Mouse (Mus musculus) cerebellum, adult 9-11 months (tissue): ENCODE measurements around the gene Syn2.

Source experiments
- DNase-seq: peaks from one replicate; pipeline ENCODE4 v3.0.0; 2022

Syn2 gene

GRCm38 (mm10) chr6:115251531-115251985 is 116.9 kb downstream of the Syn2 start:
- peak; percentile 58 for DNase-seq

GRCm38 (mm10) chr6:115252099-115252873 is 117.6 kb downstream of the Syn2 start, which contains the start of gene Timp4:
Gene Timp4 (minus strand): TSS chr6:115252205.
- peak; percentile 53 for DNase-seq

- no peak for DNase-seq
Observed at GRCm38 (mm10) chr6:115255171-115255570, 120.5 kb downstream of the Syn2 start.

- DNase-seq: peak; percentile 61
Observed at GRCm38 (mm10) chr6:115260507-115260906, 125.8 kb downstream of the Syn2 start.

GRCm38 (mm10) chr6:115266791-115267190 is 132.1 kb downstream of the Syn2 start:
- no peak for DNase-seq

GRCm38 (mm10) chr6:115267916-115268315 is 133.2 kb downstream of the Syn2 start:
- DNase-seq: peak; percentile 84

GRCm38 (mm10) chr6:115268551-115269385 is 134.1 kb downstream of the Syn2 start:
- no peak for DNase-seq

- no peak for DNase-seq
Observed at GRCm38 (mm10) chr6:115269561-115269960, 134.9 kb downstream of the Syn2 start.

- DNase-seq: no peak
Observed at GRCm38 (mm10) chr6:115270085-115270484, 135.4 kb downstream of the Syn2 start.

- no peak for DNase-seq
Observed at GRCm38 (mm10) chr6:115271326-115271725, 136.6 kb downstream of the Syn2 start.

- peak; percentile 59 for DNase-seq
Observed at GRCm38 (mm10) chr6:115271866-115272271, 137.2 kb downstream of the Syn2 start.

GRCm38 (mm10) chr6:115273346-115273745 is 138.6 kb downstream of the Syn2 start:
- DNase-seq: no peak

GRCm38 (mm10) chr6:115274705-115275104 is 140.0 kb downstream of the Syn2 start:
- no peak for DNase-seq

GRCm38 (mm10) chr6:115275116-115275815 is 140.6 kb downstream of the Syn2 start:
- peak; percentile 42 for DNase-seq

- no peak for DNase-seq
Observed at GRCm38 (mm10) chr6:115278086-115278485, 143.4 kb downstream of the Syn2 start.

- no peak for DNase-seq
Observed at GRCm38 (mm10) chr6:115279639-115280038, 144.9 kb downstream of the Syn2 start.

- DNase-seq: no peak
Observed at GRCm38 (mm10) chr6:115284153-115284552, 149.5 kb downstream of the Syn2 start.

- DNase-seq: no peak
Observed at GRCm38 (mm10) chr6:115286441-115286840, 151.7 kb downstream of the Syn2 start.

- no peak for DNase-seq
Observed at GRCm38 (mm10) chr6:115288223-115288622, 153.5 kb downstream of the Syn2 start.

- no peak for DNase-seq
Observed at GRCm38 (mm10) chr6:115290561-115290960, 155.9 kb downstream of the Syn2 start.

GRCm38 (mm10) chr6:115291068-115291467 is 156.4 kb downstream of the Syn2 start:
- no peak for DNase-seq

GRCm38 (mm10) chr6:115291823-115292222 is 157.1 kb downstream of the Syn2 start:
- DNase-seq: no peak

- no peak for DNase-seq
Observed at GRCm38 (mm10) chr6:115292621-115293020, 157.9 kb downstream of the Syn2 start.
